Mouse (Mus musculus) brain, embryonic 14.5 days (tissue): ENCODE data around the gene Mtrex.

Experiments used
- CTCF ChIP-seq: fragments of 200-500 bp; IDR thresholded peaks from 2 replicates; pipeline ENCODE4 v1.5.1; 2012; ENCODE audit warnings: inconsistent platforms, mild to moderate bottlenecking, moderate library complexity, borderline replicate concordance; ENCODE audit not compliant: insufficient read depth, insufficient read length; ENCODE audit errors: extremely low read depth
- POLR2A ChIP-seq: fragments of 200-500 bp; IDR thresholded peaks from 2 replicates; pipeline ENCODE4 v1.6.1; 2012; ENCODE audit warnings: mild to moderate bottlenecking, inconsistent platforms, borderline replicate concordance; ENCODE audit not compliant: poor library complexity, insufficient read depth, insufficient read length, severe bottlenecking; ENCODE audit errors: extremely low read depth

DNA sequence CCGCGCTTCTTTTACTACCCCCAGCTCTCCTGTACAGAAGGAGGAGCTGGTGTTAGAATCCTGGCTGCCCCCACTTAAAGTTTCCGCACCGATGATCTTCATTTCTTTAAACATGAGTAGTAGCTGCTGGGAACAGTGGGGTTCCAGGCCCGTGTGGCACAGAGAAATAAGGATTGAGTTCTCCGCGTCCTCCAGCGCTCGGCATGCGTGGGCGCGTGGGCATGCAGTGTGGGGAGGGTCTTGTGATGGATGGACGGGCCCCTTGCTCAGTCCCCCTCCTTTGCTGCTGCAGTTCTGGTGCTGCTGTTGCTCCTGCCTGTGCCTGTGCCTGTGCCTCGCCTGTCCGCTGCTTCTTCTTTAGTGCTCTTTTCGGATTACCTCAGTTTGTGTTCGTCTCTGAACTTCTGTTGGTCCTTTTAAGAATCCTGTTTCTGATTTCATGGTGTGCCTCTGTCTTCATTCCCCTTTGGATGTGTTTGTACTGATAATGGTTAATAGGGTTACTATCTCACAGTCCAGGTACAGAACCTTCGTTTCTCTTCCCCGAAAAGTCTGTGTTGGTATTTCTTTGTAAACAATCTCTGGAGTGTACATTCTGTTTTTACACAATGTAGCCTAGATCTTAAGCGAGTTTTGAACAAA is 93.8 kb downstream of the Mtrex start:
- no peak for TF ChIP-seq CTCF
- no peak for TF ChIP-seq POLR2A
